In genomic region chr13:71008216-71008615, GRCm38 (mm10) we compare ENCODE assay signal across 7 mouse cellular contexts.
DNase-seq lines count a peak whose midpoint lies in the region; ATAC-seq lines count a peak whose summit lies in the region.

No protein-coding gene starts in this region.

- no peak overlapping the region for H3K4me2 ChIP-seq in intestine, embryonic 14.5 days (ENCODE audit: low read length)
- H3K4me2 ChIP-seq in intestine, embryonic 15.5 days (replicated peaks): no peak overlapping the region

- no peak for ATAC-seq in intestine, embryonic 14.5 days (replicated peaks; ENCODE audit: low FRiP score, low TSS enrichment, low read depth)
- no peak for ATAC-seq in intestine, embryonic 15.5 days
- no peak for ATAC-seq in inflammation-experienced regulatory T-cells, adult 6 months

- H3K9ac ChIP-seq in intestine, embryonic 14.5 days (ENCODE audit: low read length): no peak overlapping the region
- H3K9ac ChIP-seq in intestine, embryonic 15.5 days: no peak overlapping the region

- no peak overlapping the region for H3K4me3 ChIP-seq in intestine, embryonic 14.5 days (ENCODE audit: low read depth, low read length)
- H3K4me3 ChIP-seq in intestine, embryonic 15.5 days (replicated peaks): no peak overlapping the region

- peak; percentile 58 for DNase-seq in intestine, embryonic 14.5 days (ENCODE audit: low spot score)
- DNase-seq in 416B (ENCODE audit: low read depth) (peak; percentile 64), MN1 (ENCODE audit: low spot score) (peak; percentile 7)
- DNase-seq in frontal cortex, postnatal 25 days (ENCODE audit: low spot score in 2 of 2): peak; percentile 16 to 27
- DNase-seq in retina, embryonic 14.5 days (ENCODE audit: low spot score): peak; percentile 82

- no peaks in the 10 kb centered on the region for H3K4me1 ChIP-seq in intestine, embryonic 14.5 days (replicated peaks; ENCODE audit: control insufficient read depth, insufficient read depth, low read length)
- no peaks in the 10 kb centered on the region for H3K4me1 ChIP-seq in intestine, embryonic 15.5 days (replicated peaks)

- WGBS in intestine, embryonic 14.5 days: 24% methylated on average over 3 of the region's 3 CpGs
- 27% methylated on average over 3 of the region's 3 CpGs for WGBS in intestine, embryonic 15.5 days

- H3K27me3 ChIP-seq in intestine, embryonic 14.5 days (replicated peaks; ENCODE audit: control insufficient read depth, insufficient read depth, low read length): no peaks in the 10 kb centered on the region
- peaks cover 6% of the 10 kb centered on the region; the same call in 1 of the 2 replicates for H3K27me3 ChIP-seq in intestine, embryonic 15.5 days (replicated peaks)

- H3K36me3 ChIP-seq in intestine, embryonic 14.5 days (ENCODE audit: control insufficient read depth, insufficient read depth, low read length): no peaks in the 10 kb centered on the region
- no peaks in the 10 kb centered on the region for H3K36me3 ChIP-seq in intestine, embryonic 15.5 days

- no peaks in the 10 kb centered on the region for H3K9me3 ChIP-seq in intestine, embryonic 14.5 days (ENCODE audit: control insufficient read depth, low read length)
- H3K9me3 ChIP-seq in intestine, embryonic 15.5 days: no peaks in the 10 kb centered on the region

- H3K27ac ChIP-seq in intestine, embryonic 14.5 days (ENCODE audit: low read depth): no peak overlapping the region
- no peak overlapping the region for H3K27ac ChIP-seq in intestine, embryonic 15.5 days

Comparison
In these comparisons a context has a peak if more than half of its experiments do, and no peak if none do; other contexts are left out.
1. DNase-seq: peak in every context shown above with its lines; median percentile 82 in retina, embryonic 14.5 days; 64 in 416B; 58 in intestine, embryonic 14.5 days; 22 in frontal cortex, postnatal 25 days; 7 in MN1.